Mouse (Mus musculus): ENCODE data around the gene Lingo1. TPM values are rescaled to one million over a fixed set of nuclear protein-coding genes. Genes with fewer than 3 reads are reported as not detected.

Gene Lingo1
- polyA plus RNA-seq, 1 experiment, result 1.0 TPM

DNA sequence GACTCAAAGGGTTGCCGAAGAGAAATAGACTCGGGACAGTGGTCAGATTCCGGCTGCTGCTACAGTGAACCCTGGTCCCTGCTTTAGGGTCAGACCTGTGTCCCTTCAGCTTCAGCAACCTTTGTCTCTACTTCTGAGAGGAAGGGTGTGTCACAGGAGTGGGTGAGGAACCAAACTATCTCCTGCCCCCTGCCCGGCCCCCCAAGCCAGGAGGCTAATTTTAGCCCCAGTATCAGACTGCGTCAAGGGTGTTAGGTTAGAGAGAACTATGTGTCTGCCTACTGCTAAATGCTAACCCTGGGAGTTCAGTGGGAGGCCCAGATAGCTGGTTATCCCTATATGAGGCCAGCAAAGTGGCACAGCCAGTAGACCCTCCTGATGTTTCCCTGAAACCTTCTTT is 38.9 kb upstream of the Lingo1 start:
- Histone ChIP-seq H3K36me3 (ENCODE audit: control insufficient read depth, insufficient read depth, low read length, poor library complexity, severe bottlenecking) (no peaks in the 10 kb centered on the region), H3K27me3 (ENCODE audit: control insufficient read depth, insufficient read depth, low read length, poor library complexity, severe bottlenecking) (no peaks in the 10 kb centered on the region)

DNA sequence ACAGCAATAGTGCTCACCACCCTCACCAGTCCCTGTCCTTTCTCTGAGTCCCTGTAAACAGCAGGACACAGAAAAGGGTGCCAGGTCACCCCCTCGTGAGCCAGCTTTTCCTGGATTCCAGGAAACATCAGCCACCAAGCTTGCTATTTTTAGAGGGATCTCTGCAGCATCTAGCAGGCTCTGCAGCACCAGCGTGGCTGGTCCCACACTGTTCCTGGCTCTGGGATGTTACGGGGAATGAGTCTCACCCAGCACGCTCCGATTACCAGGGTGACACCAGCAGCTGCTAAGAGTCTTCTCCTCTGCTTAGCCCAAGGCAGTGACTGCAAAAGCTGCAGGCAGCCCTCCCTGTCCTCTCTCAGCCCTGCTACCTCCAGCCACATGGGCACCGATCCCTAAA is 36.6 kb upstream of the Lingo1 start:
- no peaks in the 10 kb centered on the region for H3K36me3 ChIP-seq (ENCODE audit: control insufficient read depth, insufficient read depth, low read length, poor library complexity, severe bottlenecking)
- H3K4me1 ChIP-seq (ENCODE audit: control insufficient read depth, insufficient read depth, low read length), result no peaks in the 10 kb centered on the region
- no peak overlapping the region for H3K27ac ChIP-seq (ENCODE audit: insufficient read depth, low read length)
- no peak overlapping the region for H3K9ac ChIP-seq (ENCODE audit: low read depth, poor library complexity, severe bottlenecking)
- no peaks in the 10 kb centered on the region for H3K27me3 ChIP-seq (ENCODE audit: control insufficient read depth, insufficient read depth, low read length, poor library complexity, severe bottlenecking)
- no peaks in the 10 kb centered on the region for H3K9me3 ChIP-seq (replicated peaks; ENCODE audit: control insufficient read depth, insufficient read depth, low read length, poor library complexity, severe bottlenecking)
- H3K4me3 ChIP-seq (ENCODE audit: low read depth, low read length), result no peak overlapping the region
- no peak for TF ChIP-seq CTCF (IDR thresholded peaks at IDR 0.05; ENCODE audit: low read depth, low read length)
- TF ChIP-seq POLR2A (IDR thresholded peaks at IDR 0.05; ENCODE audit: insufficient read depth, low read length), result no peak
- TF ChIP-seq EP300 (IDR thresholded peaks at IDR 0.05; ENCODE audit: insufficient read depth, low read depth, low read length), result no peak

More for the DNA sequence above, 38.9 kb upstream of the Lingo1 start:
- Histone ChIP-seq H3K9ac (ENCODE audit: low read depth, poor library complexity, severe bottlenecking) (no peak overlapping the region), H3K4me3 (ENCODE audit: low read depth, low read length) (no peak overlapping the region), H3K9me3 (replicated peaks; ENCODE audit: control insufficient read depth, insufficient read depth, low read length, poor library complexity, severe bottlenecking) (no peaks in the 10 kb centered on the region), H3K4me1 (ENCODE audit: control insufficient read depth, insufficient read depth, low read length) (no peaks in the 10 kb centered on the region), H3K27ac (ENCODE audit: insufficient read depth, low read length) (no peak overlapping the region)
- TF ChIP-seq POLR2A (IDR thresholded peaks at IDR 0.05; ENCODE audit: insufficient read depth, low read length) (no peak), EP300 (IDR thresholded peaks at IDR 0.05; ENCODE audit: insufficient read depth, low read depth, low read length) (no peak), CTCF (IDR thresholded peaks at IDR 0.05; ENCODE audit: low read depth, low read length) (no peak)

DNA sequence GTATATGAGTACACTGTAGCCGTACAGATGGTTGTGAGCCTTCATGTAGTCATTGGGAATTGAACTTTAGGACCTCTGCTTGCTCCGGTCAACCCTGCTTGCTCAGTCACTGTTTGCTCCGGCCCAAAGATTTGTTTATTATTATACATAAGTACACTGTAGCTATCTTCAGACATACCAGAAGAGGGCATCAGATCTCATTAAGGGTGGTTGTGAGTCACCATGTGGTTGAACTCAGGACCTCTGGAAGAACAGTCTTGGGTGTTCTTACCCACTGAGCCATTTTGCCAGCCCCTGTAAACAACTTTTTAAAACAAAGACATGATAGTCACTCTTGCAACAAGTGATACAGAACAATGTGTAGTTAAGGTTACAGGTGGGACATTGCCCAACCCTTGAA is 35.6 kb upstream of the Lingo1 start:
- H3K9me3 ChIP-seq (replicated peaks; ENCODE audit: control insufficient read depth, insufficient read depth, low read length, poor library complexity, severe bottlenecking), result no peaks in the 10 kb centered on the region
- no peak overlapping the region for H3K4me3 ChIP-seq (ENCODE audit: low read depth, low read length)
- no peak overlapping the region for H3K27ac ChIP-seq (ENCODE audit: insufficient read depth, low read length)
- H3K36me3 ChIP-seq (ENCODE audit: control insufficient read depth, insufficient read depth, low read length, poor library complexity, severe bottlenecking), result no peaks in the 10 kb centered on the region
- no peaks in the 10 kb centered on the region for H3K4me1 ChIP-seq (ENCODE audit: control insufficient read depth, insufficient read depth, low read length)
- H3K9ac ChIP-seq (ENCODE audit: low read depth, poor library complexity, severe bottlenecking), result no peak overlapping the region
- H3K27me3 ChIP-seq (ENCODE audit: control insufficient read depth, insufficient read depth, low read length, poor library complexity, severe bottlenecking), result no peaks in the 10 kb centered on the region
- TF ChIP-seq CTCF (IDR thresholded peaks at IDR 0.05; ENCODE audit: low read depth, low read length) (no peak), EP300 (IDR thresholded peaks at IDR 0.05; ENCODE audit: insufficient read depth, low read depth, low read length) (no peak), POLR2A (IDR thresholded peaks at IDR 0.05; ENCODE audit: insufficient read depth, low read length) (no peak)

DNA sequence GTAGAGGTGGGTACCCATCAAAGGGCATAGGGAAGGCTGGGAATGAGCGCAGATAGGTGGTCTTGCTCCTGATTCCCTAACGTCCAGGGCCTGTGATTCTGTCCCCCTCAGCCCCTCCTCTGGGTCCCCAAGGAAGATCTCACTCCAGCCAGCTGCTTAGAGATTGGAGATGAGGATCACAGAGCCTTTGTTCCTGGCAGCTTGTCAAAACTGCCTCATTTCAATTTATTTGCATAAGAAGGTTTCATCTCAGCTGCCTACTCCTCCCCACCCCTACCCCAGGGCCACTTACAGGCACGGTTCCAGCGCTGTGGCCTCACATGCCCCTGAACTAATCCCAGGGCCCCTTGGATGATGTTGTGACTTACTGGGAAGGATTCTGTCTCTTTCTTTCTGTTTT is 33.9 kb upstream of the Lingo1 start:
- no peaks in the 10 kb centered on the region for H3K9me3 ChIP-seq (replicated peaks; ENCODE audit: control insufficient read depth, insufficient read depth, low read length, poor library complexity, severe bottlenecking)
- H3K36me3 ChIP-seq (ENCODE audit: control insufficient read depth, insufficient read depth, low read length, poor library complexity, severe bottlenecking), result no peaks in the 10 kb centered on the region
- no peak overlapping the region for H3K4me3 ChIP-seq (ENCODE audit: low read depth, low read length)
- no peaks in the 10 kb centered on the region for H3K4me1 ChIP-seq (ENCODE audit: control insufficient read depth, insufficient read depth, low read length)
- H3K27me3 ChIP-seq (ENCODE audit: control insufficient read depth, insufficient read depth, low read length, poor library complexity, severe bottlenecking), result no peaks in the 10 kb centered on the region
- no peak overlapping the region for H3K9ac ChIP-seq (ENCODE audit: low read depth, poor library complexity, severe bottlenecking)
- peak; percentile 74 for TF ChIP-seq EP300 (IDR thresholded peaks at IDR 0.05; ENCODE audit: insufficient read depth, low read depth, low read length)
- no peak for TF ChIP-seq POLR2A (IDR thresholded peaks at IDR 0.05; ENCODE audit: insufficient read depth, low read length)
- no peak overlapping the region for H3K27ac ChIP-seq (ENCODE audit: insufficient read depth, low read length)

DNA sequence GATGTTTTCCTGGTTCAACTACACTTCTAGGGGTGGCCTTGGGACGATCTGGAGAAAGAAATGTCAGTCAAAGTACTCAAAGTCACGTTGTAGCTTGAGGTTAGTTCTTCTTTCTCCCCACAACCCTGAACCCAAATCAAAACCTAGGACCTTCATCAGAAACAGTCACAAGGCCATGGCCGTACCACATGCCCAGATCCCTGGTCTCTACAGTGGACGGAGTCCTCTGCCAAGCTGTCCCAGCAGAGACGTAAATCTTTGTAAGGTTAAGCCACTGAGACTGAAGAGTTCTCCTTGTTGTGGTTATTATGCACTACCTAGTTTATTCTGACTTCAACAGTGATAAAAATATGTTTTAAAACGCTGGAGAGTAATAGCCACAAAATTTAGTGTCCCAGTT is 32.6 kb upstream of the Lingo1 start:
- no peak overlapping the region for H3K9ac ChIP-seq (ENCODE audit: low read depth, poor library complexity, severe bottlenecking)
- no peaks in the 10 kb centered on the region for H3K27me3 ChIP-seq (ENCODE audit: control insufficient read depth, insufficient read depth, low read length, poor library complexity, severe bottlenecking)

DNA sequence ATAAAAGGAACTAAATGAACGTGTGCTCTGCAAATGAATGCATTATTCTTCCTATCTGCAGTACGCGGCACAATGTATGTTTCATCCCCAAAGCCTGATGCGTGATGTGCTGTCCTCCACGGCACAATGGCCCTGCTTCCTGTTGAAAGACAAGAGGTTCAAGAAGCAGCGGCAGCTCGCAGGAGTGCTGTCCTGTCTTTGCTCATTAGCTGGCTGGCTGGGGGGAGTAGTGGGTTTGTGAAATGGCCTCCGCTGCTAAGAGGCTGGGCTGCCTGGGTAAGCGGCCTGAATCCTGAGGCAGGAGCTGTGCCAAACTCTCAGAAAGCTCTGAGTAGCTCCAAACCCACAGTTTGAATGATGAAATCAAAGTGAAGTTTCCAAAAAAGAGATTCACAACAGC is 31.9 kb upstream of the Lingo1 start:
- Histone ChIP-seq H3K27ac (ENCODE audit: insufficient read depth, low read length) (no peak overlapping the region), H3K27me3 (ENCODE audit: control insufficient read depth, insufficient read depth, low read length, poor library complexity, severe bottlenecking) (no peaks in the 10 kb centered on the region), H3K4me1 (ENCODE audit: control insufficient read depth, insufficient read depth, low read length) (no peaks in the 10 kb centered on the region), H3K9me3 (replicated peaks; ENCODE audit: control insufficient read depth, insufficient read depth, low read length, poor library complexity, severe bottlenecking) (no peaks in the 10 kb centered on the region), H3K4me3 (ENCODE audit: low read depth, low read length) (no peak overlapping the region), H3K9ac (ENCODE audit: low read depth, poor library complexity, severe bottlenecking) (no peak overlapping the region), H3K36me3 (ENCODE audit: control insufficient read depth, insufficient read depth, low read length, poor library complexity, severe bottlenecking) (no peaks in the 10 kb centered on the region)
- TF ChIP-seq CTCF (IDR thresholded peaks at IDR 0.05; ENCODE audit: low read depth, low read length) (no peak), POLR2A (IDR thresholded peaks at IDR 0.05; ENCODE audit: insufficient read depth, low read length) (no peak), EP300 (IDR thresholded peaks at IDR 0.05; ENCODE audit: insufficient read depth, low read depth, low read length) (no peak)

More for the DNA sequence above, 32.6 kb upstream of the Lingo1 start:
- TF ChIP-seq POLR2A (IDR thresholded peaks at IDR 0.05; ENCODE audit: insufficient read depth, low read length), result no peak
- TF ChIP-seq CTCF (IDR thresholded peaks at IDR 0.05; ENCODE audit: low read depth, low read length), result no peak
- no peak for TF ChIP-seq EP300 (IDR thresholded peaks at IDR 0.05; ENCODE audit: insufficient read depth, low read depth, low read length)
- Histone ChIP-seq H3K4me3 (ENCODE audit: low read depth, low read length) (no peak overlapping the region), H3K9me3 (replicated peaks; ENCODE audit: control insufficient read depth, insufficient read depth, low read length, poor library complexity, severe bottlenecking) (no peaks in the 10 kb centered on the region), H3K27ac (ENCODE audit: insufficient read depth, low read length) (no peak overlapping the region), H3K36me3 (ENCODE audit: control insufficient read depth, insufficient read depth, low read length, poor library complexity, severe bottlenecking) (no peaks in the 10 kb centered on the region), H3K4me1 (ENCODE audit: control insufficient read depth, insufficient read depth, low read length) (no peaks in the 10 kb centered on the region)
